Mouse (Mus musculus) brain, embryonic 18.5 days (tissue): ENCODE data around the gene 4933434E20Rik.

Experiments
- DNase-seq: peaks from one replicate; pipeline ENCODE4 v3.0.0-alpha.2; 2012; ENCODE audit warnings: low read depth, low spot score

4933434E20Rik gene

DNA sequence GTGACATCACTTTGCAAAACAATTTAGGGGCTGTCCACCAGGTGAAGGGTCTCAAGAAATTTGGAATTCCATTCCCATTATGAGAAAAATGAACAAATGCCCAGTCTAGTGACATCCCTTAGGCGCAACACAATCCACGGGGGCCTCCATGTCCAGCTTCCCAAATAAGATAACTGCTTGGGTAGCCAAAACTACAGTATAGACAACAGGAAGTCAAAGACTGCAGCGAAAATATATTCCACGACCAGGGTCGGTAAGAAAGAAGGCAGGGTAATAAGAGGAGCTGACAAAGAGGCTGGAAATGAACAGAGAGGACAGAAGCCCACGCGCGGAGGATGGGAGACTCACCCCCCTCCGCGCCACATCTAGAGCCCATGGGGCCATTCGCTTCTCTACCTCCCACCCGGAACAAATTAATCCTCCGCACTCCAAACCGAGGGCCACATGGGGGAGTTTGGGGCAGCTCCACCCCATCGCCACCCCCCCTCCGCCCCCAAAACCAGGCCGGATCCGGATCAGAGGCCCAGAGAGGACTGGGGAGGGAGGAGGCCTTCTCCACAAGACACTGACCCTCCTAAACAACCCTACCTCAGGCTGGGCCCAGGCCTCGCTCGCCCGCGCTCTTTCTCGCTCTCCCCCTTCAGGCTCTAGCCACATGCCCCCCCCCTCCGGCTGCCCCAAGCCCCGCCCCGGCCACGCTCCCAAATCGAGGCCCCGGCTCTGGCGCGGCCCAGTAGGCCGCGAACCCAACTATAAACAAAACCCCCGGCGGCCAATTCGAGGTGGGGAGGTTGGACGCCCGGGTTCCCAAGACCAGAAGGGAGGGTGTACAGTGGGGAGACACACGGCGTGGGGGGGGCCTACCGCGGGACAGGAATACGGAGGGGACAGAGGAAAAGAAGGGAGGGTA, at the start of gene 4933434E20Rik:
TSS of gene 4933434E20Rik (plus strand) at position 196 of the 910 bp plus-strand sequence.
- peak; percentile 28 for DNase-seq

- no peak for DNase-seq
Observed at GRCm38 (mm10) chr3:90004091-90004796, 47.2 kb upstream of the 4933434E20Rik start.

DNA sequence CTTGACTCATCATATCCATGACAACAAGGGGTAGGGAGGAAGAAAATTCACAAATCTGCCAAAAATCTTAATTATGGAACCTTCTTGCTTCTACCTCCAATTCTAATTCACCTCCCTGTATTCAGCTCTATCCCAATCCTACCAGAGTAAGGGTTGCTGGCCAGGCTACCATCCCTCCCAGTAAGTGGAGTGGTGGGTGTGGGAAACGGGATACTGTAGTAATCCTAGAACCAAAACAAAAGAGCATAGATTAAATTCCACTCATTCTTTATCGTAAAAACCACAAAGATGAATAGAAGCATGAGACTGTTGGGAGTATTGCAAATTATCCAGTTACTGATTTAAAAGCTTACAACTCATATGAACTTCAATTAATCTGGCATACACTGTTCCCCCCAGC, 41.1 kb upstream of the 4933434E20Rik start:
- no peak for DNase-seq

DNA sequence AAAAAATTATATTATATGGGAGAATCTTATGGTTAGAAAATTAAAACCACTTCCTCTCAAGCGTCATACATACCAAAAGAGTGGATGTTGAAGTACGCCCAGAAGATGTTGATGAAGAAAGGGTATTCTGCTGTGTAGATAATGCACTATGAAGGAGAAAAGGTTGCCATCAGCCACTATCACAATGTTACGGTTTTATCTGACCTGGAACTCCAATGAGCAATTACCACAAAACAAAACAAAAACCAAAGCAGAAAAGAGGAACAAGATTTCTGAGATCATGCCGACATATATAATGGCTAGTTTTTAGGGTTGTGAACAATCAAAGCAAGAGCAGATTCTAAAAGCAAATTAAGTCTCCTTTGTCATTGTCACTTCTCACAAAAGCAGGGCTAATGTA, 34.8 kb upstream of the 4933434E20Rik start:
- DNase-seq: no peak

- DNase-seq: no peak
Observed at GRCm38 (mm10) chr3:90034653-90035052, 16.8 kb upstream of the 4933434E20Rik start.

GRCm38 (mm10) chr3:90036263-90036662, 15.2 kb upstream of the 4933434E20Rik start:
- no peak for DNase-seq

DNA sequence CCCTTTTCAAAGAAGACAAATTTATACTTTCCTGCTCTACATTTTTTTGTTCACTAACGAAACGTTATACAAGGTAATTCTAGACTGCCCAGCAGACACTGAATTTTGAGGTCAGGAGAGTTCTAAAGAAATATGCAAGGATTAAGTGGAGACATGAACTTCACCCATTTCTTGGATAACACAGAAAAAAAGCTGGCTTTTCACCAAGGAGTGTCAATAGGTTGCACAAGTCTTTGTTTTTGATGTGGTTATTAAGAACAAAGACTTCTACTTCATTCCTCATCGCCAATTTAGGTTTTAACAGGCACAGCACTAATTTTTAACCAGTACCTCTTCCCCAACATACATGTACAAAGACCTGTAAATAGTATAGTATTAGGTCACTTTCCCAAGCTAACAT, 1.7 kb upstream of the 4933434E20Rik start:
- no peak for DNase-seq

- peak; percentile 98 for DNase-seq
Observed at GRCm38 (mm10) chr3:90052351-90053241, 1.2 kb downstream of the 4933434E20Rik start, which contains the start of gene Ubap2l. Gene Ubap2l (minus strand): TSS chr3:90052628.

DNA sequence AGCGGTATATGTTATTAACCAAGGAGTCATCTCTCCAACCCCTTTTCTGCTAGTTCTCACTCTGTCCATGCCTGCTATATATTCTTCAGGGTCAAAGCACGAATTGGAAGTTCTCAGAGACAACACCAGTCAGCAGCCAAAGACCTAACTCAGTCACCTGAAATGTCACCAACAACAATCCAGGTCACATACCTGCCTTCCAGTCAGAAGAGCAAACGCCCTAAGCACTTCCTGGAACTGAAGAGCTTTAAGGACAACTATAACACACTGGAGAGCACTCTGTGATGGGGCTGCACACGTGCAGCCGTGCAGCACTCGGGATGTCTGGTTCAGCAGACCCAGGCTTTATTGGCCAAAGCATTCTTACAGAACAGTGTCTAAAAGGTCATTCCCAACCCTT, 10.1 kb downstream of the 4933434E20Rik start:
- DNase-seq: no peak

DNA sequence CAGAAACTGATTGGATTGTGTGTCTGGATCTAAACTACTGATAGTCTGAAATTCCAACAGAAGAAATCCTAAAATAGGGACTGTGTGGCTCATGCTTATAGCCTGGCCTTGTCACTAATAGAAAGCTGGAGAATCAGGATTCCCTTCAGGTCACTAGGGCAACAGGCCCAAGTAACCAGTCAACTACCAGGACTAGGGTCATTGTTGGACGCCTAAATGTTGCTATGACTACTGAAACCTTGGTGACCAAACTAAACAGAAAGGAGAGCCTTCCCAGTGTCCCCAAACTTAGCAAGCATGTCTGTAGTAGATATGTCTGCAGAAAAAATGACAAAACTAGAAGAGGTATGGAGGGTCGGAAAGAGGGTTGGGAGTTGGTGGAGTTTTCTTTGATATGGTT, 11.1 kb downstream of the 4933434E20Rik start:
- no peak for DNase-seq

DNA sequence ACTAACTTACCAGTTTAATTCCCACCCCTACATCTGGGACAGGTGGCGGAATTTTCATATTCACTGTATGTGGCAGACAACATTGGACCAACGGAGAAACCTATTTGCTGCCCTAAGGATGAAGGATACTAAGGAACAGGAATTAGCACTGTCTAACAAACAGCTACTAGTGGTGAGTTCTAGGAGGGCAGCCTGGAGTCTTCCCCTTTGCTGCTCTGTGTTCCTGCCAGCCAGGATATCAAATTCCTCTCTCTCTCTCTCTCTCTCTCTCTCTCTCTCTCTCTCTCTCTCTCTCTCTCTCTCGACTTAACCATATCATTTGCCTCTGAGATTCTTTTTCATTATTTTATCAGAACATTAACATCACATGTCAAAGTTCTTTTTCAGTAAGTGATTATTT, 12.9 kb downstream of the 4933434E20Rik start:
- no peak for DNase-seq

- no peak for DNase-seq
Observed at GRCm38 (mm10) chr3:90065553-90065952, 14.1 kb downstream of the 4933434E20Rik start.

- DNase-seq: no peak
Observed at GRCm38 (mm10) chr3:90067851-90068250, 16.4 kb downstream of the 4933434E20Rik start.

DNA sequence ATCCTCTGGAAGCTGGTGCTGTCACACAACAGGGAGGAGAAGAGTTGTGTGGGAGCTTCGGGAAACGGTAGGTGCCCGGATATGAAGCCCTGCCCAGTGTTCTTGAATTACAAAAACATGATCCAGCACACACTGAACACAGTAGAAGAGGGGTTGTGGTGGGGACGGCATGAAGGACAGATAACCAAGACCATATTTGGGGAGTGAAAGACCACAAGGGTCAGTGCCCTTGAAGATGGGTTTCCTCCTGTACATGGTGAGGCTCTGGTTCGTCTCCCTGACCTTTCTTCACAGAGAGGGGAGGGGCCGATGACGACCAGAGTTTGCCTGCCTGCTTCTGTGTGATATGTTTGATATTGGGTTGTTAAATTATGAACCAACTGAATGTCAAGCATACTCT, 18.3 kb downstream of the 4933434E20Rik start:
- DNase-seq: no peak

- DNase-seq: no peak
Observed at GRCm38 (mm10) chr3:90072294-90072693, 20.9 kb downstream of the 4933434E20Rik start, which contains the start of gene Tpm3. Gene Tpm3 (plus strand): TSS chr3:90072649.

GRCm38 (mm10) chr3:90076921-90077716, 25.7 kb downstream of the 4933434E20Rik start:
- DNase-seq: no peak

DNA sequence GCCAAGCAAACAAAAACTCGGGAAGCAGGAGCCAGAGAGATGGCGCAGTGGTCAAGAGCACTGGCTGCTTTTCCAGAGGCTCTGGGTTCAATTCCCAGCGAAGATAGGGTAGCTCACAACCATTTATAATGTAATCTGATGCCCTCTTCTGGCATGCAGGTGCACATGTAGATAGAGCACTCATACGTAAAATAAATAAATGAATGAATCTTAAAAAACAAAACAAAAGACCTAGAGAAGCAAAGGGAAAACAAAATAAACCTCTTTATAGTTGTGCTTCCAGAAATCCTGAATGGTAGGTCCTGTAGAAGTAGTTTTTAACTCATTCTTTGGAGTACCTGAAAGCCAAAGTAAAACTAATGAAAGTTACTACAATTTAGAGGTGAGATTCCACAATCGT, 26.8 kb downstream of the 4933434E20Rik start:
- no peak for DNase-seq

DNA sequence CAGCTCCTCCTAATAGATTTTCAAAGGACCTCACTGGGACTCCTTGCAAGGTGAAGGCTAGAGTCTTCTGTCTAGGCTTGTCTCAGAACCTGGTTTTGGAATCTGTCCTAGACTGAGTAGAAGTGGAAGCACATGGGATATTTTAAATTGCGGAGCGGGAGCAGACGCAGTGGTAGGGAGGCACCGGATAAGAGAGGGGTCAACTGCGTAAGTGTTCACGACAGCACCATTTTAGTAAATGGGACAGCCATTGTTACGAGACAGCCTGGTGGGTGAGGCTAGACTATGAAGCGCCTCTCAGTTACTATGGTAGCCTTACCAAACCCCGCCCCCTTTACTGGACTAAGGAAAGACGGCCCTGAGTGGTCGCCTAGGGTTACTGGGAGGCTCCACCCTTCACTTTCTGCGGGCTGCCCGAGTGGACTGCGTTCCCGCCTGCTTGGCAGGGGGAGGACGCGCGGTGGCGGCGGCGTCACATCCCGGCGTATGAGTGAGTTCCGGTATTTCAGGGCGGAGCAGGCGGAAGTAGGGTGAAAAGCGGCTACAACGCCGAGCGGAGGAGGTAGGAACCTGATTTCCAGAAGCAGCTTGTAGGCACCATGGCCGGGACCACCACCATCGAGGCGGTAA, 27.8 kb downstream of the 4933434E20Rik start:
- peak; percentile 78 for DNase-seq

DNA sequence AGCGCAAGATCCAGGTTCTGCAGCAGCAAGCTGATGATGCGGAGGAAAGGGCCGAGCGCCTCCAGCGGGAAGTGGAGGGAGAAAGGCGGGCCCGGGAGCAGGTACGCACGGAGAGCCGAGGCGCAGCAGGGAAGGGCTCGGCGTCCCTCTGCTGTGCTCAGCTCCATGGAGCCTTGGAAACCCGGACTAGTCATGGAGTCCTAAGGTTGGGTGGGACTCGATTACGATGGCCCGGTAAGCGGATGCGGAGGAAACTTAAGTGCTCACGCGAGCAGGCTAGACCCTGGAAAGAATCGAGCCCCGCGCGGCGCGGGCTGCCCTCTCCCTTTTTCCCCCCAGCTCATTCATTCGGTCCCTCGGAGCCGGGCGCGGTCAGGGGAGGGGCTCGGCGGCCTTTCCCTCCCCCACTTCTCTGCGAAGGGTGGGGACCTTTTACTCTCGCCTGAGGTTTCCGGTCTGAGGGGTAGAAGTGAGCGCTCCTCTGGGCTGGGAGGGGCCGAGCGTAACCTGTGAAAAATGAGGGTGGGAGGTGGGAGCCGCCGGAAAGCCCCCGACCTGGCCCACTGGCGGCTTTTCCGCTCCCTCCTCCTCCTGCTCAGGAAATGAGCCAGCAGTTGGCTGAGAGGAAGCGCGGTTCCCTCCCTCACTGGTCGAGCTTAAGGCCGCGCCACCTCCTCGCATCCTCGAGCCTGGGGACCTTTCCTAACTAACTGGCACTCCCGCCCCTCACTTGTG, 28.5 kb downstream of the 4933434E20Rik start:
- no peak for DNase-seq

GRCm38 (mm10) chr3:90080498-90080863, 29.0 kb downstream of the 4933434E20Rik start:
- DNase-seq: no peak
